Mouse (Mus musculus) thymus, postnatal 14 days (tissue): ENCODE measurements at regions not wholly inside any gene's neighbourhood (a gene's known extent, or its start where the extent isn't known, plus 50 kb on each side); places are given as distances from the start of the nearest gene placed in this dataset.

Experiments used
- DNase-seq: peaks from one replicate; pipeline ENCODE4 v3.0.0; 2021

- DNase-seq, result no peak
These were observed 57.0 kb downstream of the Rgs2 start for GRCm38 (mm10) chr1:143946933-143947332.

- DNase-seq, result peak; percentile 13
These were observed 62.5 kb downstream of the Rgs2 start for GRCm38 (mm10) chr1:143941465-143941864.

GRCm38 (mm10) chr1:143939511-143939910 is 64.5 kb downstream of the Rgs2 start:
- DNase-seq, result no peak

GRCm38 (mm10) chr1:143938569-143938968 is 65.4 kb downstream of the Rgs2 start:
- DNase-seq, result no peak

GRCm38 (mm10) chr1:143930798-143931197 is 73.2 kb downstream of the Rgs2 start:
- DNase-seq, result no peak

GRCm38 (mm10) chr1:143929567-143930165 is 74.3 kb downstream of the Rgs2 start:
- no peak for DNase-seq

- DNase-seq, result no peak
These were observed 81.5 kb downstream of the Rgs2 start for GRCm38 (mm10) chr1:143922499-143922898.

- no peak for DNase-seq
These were observed 83.7 kb downstream of the Rgs2 start for GRCm38 (mm10) chr1:143920256-143920655.

- DNase-seq, result peak; percentile 82
These were observed 85.0 kb downstream of the Rgs2 start for GRCm38 (mm10) chr1:143918949-143919348.

GRCm38 (mm10) chr1:143918146-143918774 is 85.7 kb downstream of the Rgs2 start:
- peak; percentile 33 for DNase-seq

GRCm38 (mm10) chr1:143917623-143918022 is 86.3 kb downstream of the Rgs2 start:
- DNase-seq, result peak; percentile 73

GRCm38 (mm10) chr1:143916587-143916986 is 87.4 kb downstream of the Rgs2 start:
- DNase-seq, result peak; percentile 65

- DNase-seq, result no peak
These were observed 91.4 kb downstream of the Rgs2 start for GRCm38 (mm10) chr1:143912586-143912985.

- no peak for DNase-seq
These were observed 92.7 kb downstream of the Rgs2 start for GRCm38 (mm10) chr1:143911230-143911629.

GRCm38 (mm10) chr1:143910530-143910929 is 93.4 kb downstream of the Rgs2 start:
- no peak for DNase-seq

- DNase-seq, result no peak
These were observed 96.6 kb downstream of the Rgs2 start for GRCm38 (mm10) chr1:143907312-143907711.

GRCm38 (mm10) chr1:143906881-143907280 is 97.1 kb downstream of the Rgs2 start:
- no peak for DNase-seq

- DNase-seq, result no peak
These were observed 100.0 kb downstream of the Rgs2 start for GRCm38 (mm10) chr1:143903985-143904384.

GRCm38 (mm10) chr1:143903234-143903633 is 100.7 kb downstream of the Rgs2 start:
- DNase-seq, result no peak

GRCm38 (mm10) chr1:143901127-143901920 is 102.6 kb downstream of the Rgs2 start:
- no peak for DNase-seq

GRCm38 (mm10) chr1:143888510-143888909 is 111.4 kb downstream of the Uchl5 start:
- no peak for DNase-seq

GRCm38 (mm10) chr1:143888065-143888464 is 111.0 kb downstream of the Uchl5 start:
- no peak for DNase-seq

GRCm38 (mm10) chr1:143886014-143886413 is 108.9 kb downstream of the Uchl5 start:
- no peak for DNase-seq

GRCm38 (mm10) chr1:143881192-143881591 is 104.1 kb downstream of the Uchl5 start:
- DNase-seq, result no peak
